Mouse (Mus musculus) lung, adult 2 months (tissue): ENCODE results near the gene Ift172. TPM values are rescaled to one million over a fixed set of nuclear protein-coding genes. Genes with fewer than 3 reads are reported as not detected.

ENCODE experiments used
- DNase-seq: peaks from one replicate; pipeline ENCODE4 v3.0.0; 2022
- H3K4me1 ChIP-seq: fragments of 200-500 bp; 2 replicates; pipeline ENCODE4 v1.6.1; 2011; ENCODE audit warnings: low read length; ENCODE audit not compliant: control insufficient read depth, insufficient read depth
- H3K4me3 ChIP-seq: fragments of 200-500 bp; replicated peaks from 2 replicates; pipeline ENCODE3; 2011; ENCODE audit warnings: low read depth, mild to moderate bottlenecking, control low read depth, low read length; ENCODE audit errors: extremely low read depth
- CTCF ChIP-seq: fragments of 200-500 bp; IDR thresholded peaks from 2 replicates; pipeline ENCODE4 v1.5.1; 2011; ENCODE audit warnings: mild to moderate bottlenecking, low read length, control low read depth; ENCODE audit not compliant: insufficient read depth
- POLR2A ChIP-seq: fragments of 200-500 bp; IDR thresholded peaks from 2 replicates; pipeline ENCODE4 v1.6.1; 2011; ENCODE audit warnings: low read depth, mild to moderate bottlenecking, control low read depth, low read length, borderline replicate concordance; ENCODE audit errors: extremely low read depth
- whole genome bisulfite sequencing: fragments of 180-500 bp; shearing (Covaris S2); methylation state at CpG from one replicate; pipeline ENCODE4 v1.1.7; 2018; 5-methylcytosine and 5-hydroxymethylcytosine counted together
- polyA plus RNA-seq: library from polyadenylated mRNA; depleted of rRNA; stranded (reverse); fragments of >200 nt; gene quantifications from 2 replicates; pipeline ENCODE4 v1.2.3, GENCODE M21; 2012

The Ift172 gene
- polyA plus RNA-seq, 1 experiment = 45.0 TPM

DNA sequence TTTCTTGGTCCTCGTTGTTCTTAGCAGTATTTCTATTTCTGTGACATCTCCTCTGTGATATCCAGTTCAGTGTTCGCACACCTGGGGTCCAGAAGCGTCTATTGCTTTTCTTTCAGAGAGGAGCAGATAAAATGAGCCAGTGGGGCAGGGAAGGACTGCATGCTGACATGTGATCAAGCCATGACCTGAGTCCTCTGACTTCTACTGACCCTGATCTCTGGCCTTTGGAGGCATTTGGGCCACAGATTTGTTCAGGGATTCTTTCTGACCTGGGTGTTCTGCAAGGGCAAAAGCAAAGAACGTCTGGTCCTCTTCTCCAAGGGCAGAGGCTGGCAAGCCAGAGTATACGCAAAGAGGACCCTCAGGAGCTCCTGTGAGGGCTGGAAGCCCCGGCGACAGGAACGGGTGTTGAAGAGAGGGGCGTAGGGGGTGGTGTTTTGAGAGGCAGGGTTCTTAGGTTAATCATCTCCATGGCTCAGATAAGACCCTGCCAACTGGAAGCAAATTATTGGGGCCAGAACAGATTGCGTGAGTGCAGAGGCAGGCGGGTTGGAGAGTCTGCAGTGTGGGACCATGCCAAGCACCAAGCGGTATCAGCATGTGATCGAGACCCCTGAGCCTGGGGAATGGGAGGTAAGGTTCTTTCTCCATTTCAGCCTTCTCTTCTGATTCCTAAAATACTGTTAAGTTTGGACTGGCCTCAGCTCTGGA, 6.3 kb upstream of the Ift172 start, which contains the start of gene Gckr:
Gene Gckr, plus strand, starts transcription at position 397 of the 711 bp plus-strand sequence.
- no peak for TF ChIP-seq POLR2A
- TF ChIP-seq CTCF = no peak
- DNase-seq = no peak
- no peaks in the 10 kb centered on the region for H3K4me1 ChIP-seq
- H3K4me3 ChIP-seq = no peak within 1 kb of the TSS
- WGBS = 60% methylated on average over 13 of the region's 13 CpGs

DNA sequence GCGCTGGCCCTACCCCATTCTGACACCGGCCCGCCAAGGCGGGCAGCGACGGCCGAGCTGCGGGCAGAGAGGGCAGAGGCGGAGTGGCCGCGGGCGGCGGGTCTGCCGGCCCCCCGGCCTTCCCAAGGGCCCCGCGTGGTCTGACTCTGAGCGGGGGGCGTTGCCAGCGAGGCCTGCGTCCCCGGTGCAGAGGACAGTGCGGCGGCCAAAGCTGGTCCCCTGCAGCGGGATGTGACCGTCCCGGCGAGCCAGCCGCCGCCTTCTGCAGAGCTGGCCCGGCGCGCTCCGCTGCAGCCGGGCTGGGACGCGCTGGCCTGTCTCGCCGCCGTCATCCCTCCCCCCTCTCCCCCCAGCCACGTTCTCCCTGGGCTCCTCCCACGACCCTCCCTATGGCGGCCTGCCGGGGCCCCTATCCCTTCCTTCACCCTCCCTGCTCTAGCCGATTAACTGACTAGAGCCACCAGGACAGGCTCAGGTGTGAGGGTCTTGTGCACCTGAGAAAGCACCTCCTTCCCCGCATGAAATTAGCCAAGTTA, 4.8 kb upstream of the Ift172 start, which contains the start of gene Fndc4:
Gene Fndc4, minus strand, starts transcription at position 475 of the 536 bp plus-strand sequence.
- peak; percentile 19 for DNase-seq
- Histone ChIP-seq H3K4me1 (peaks cover 3% of the 10 kb centered on the region), H3K4me3 (peak within 1 kb of the TSS; percentile 51)
- TF ChIP-seq POLR2A (no peak), CTCF (no peak)
- WGBS = under 1% methylated on average over 46 of the region's 46 CpGs

DNA sequence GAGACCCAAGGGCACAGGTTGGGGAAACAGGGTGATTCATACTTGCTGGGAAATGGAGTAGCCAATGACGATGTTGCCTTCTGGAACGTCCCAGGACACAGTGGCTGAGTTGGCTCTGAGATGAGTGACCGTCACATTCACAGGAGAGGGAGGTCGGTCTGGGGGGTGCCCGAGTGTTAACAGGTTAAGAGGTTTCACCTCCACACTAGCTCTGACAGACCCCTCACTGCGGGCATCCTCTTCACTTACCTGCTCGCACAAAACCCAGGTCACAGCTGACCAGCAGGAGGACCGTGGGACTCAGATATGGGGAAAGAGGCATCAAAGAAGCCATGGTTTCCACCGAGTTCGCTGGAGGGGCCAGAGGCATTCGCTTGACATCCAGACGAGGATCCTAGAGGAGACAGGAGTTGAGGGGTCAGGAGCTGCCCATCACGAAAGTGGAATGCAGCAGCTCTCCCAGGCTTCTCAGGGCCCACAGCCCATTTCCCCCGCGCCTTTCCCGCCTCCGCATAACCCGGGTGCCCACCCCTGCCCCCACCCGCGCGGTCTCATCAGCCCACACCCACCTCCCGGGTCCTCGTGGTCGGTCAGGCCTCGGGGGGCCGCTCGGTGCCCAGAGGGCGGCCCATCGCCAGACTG, 4.2 kb upstream of the Ift172 start:
- peak overlapping the region; percentile 51 for H3K4me3 ChIP-seq
- no peak for DNase-seq
- 10% methylated on average over 29 of the region's 29 CpGs for WGBS
- TF ChIP-seq CTCF = no peak
- peaks cover 6% of the 10 kb centered on the region for H3K4me1 ChIP-seq

DNA sequence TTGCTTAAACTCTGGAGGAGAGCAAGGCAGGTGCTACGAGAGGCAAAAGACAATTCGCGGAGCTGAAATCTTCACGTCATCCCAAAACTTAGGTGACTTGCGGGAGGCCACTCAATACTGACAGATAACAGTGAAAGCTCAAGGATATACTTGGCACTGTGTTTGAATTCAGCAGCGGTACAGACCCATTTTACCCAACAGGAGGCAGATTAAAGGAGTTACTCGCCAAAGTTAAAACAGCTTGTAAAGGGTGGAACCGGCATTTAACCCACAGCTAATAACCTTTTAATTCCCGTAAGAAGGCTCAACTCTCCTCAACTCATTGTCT, 409 bp upstream of the Ift172 start:
- 2% methylated on average over 9 of the region's 9 CpGs for WGBS
- Histone ChIP-seq H3K4me3 (peak overlapping the region; percentile 80), H3K4me1 (peaks cover 6% of the 10 kb centered on the region)
- DNase-seq = no peak
- TF ChIP-seq CTCF (no peak), POLR2A (no peak)

DNA sequence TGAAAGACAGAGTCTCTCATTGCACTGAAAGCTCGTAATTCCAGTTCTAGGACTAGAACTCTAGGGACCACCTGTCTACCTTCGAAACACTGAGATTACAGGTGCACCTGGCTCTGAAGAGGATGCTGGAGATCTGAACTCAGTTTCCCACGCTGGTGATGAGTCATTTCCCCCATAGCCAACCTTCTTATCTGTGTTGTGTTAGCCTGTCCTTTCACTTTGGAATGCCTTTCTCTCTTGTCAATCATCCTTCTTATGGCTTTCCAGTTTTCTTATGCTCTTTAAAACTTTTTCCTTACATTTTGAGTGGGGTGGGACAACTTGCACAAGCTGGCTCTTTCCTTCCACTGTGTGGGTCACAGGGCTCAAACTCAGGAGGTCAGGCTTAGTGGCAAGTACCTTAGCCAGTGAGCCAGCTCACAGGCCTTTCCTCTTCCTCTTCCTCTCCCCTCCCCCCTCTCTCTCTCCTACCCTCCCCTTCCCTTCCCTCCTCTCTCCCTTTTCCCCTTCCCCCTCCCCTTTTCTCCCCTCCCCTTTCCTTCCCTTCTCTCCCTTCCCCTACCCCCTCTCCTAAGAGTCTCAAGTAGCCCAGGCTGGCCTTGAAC, 1.2 kb downstream of the Ift172 start:
- no peak for DNase-seq
- TF ChIP-seq POLR2A (no peak), CTCF (no peak)
- no peak overlapping the region for H3K4me3 ChIP-seq
- H3K4me1 ChIP-seq = peaks cover 6% of the 10 kb centered on the region
- WGBS = 72% methylated on average over 3 of the region's 3 CpGs

DNA sequence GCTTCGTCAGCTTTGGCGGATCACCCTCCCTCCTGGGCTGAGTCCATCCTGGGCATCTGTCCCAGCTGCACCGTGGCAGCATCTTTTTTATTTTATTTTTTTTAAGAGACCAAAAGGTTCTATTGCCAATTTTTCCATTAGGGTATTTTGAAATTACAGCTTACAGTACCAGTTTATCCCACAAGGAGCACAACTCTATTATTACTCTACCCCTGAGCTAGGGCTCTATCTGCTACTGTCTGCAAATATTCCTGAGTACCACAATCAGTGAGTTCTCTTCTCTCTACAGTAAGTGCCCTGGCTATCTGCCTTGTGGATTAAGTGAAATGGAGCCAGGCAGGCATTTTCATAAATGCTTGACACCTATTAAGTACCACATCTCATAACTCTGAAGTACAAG, 2.3 kb downstream of the Ift172 start:
- TF ChIP-seq POLR2A = no peak
- DNase-seq = no peak
- WGBS = 38% methylated on average over 3 of the region's 3 CpGs
- H3K4me3 ChIP-seq = no peak overlapping the region
- peaks cover 6% of the 10 kb centered on the region for H3K4me1 ChIP-seq

DNA sequence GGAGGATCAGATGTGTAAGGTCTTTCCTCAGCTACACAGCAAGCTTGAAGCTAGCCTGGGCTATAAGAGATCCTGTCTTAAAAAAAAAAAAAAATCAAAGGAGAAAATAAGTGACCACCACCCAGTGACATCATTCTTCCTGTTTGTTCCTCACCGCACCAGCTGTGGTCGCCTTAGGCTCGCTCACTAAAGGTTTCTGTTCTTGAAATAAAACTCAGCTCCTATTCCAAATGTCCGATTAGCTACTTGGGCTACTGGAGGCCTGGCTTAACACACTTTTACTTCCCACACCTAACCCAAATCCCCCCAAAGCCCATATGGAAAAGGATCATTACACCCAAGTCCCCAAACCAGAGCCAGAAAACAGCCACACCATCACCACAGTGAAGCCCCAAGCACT, 2.7 kb downstream of the Ift172 start:
- DNase-seq = no peak
- Histone ChIP-seq H3K4me1 (peaks cover 6% of the 10 kb centered on the region), H3K4me3 (no peak overlapping the region)
- 53% methylated on average over 4 of the region's 4 CpGs for WGBS
- TF ChIP-seq POLR2A (no peak), CTCF (no peak)

DNA sequence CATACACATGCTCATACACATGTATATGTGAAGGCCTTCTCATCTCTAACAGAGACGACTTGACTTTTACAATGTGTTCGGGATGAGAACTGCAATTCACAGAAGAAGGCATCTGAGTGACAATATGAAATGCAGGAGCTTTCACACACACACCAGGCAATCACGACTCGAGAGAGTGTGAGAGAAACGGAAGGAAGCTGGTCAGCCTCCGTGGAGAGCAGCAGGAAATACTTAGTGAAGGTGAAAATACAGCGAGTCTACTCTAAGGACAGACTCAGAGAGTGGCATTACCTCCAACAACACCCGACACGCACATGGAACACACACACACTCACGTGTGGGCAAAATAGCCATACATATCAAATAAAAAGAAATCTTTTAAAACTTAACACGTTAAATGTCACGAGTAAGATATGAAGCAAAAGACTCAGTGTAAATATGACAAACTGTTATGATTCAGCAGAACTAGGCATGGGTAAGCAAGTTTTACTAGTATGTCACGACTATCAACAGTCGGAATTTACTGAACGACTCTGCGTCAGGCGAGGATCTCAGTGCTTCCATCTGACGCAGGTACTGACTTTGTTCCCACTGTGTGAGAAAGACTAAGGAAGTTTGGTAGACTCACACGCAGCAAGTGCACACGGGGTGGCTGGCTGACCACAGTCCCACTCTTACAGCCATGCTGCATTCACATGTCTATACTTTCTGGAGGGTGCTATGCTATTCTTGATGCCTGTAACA, 11.5 kb downstream of the Ift172 start:
- TF ChIP-seq CTCF = no peak
- no peak for TF ChIP-seq POLR2A
- Histone ChIP-seq H3K4me3 (no peak overlapping the region), H3K4me1 (no peaks in the 10 kb centered on the region)
- no peak for DNase-seq
- WGBS = 77% methylated on average over 20 of the region's 20 CpGs

DNA sequence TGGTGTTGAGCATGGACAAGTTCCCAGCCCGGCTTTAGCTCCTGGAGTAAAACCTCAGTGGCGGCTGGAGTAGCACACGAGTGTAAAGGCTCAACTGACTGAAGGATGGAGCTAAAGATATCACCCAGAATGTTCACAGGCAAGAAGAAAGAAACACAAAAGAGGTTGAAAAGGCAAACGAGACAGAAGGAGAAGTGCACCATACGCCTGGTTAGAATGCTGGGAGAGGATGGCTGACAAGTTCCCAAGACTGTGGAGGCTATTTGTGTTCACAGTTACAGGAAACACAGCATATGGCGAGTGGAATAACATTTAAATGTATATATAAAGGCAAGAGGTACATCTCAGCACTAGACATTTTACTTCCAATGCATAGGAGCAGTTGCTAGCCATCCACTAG, 17.9 kb downstream of the Ift172 start:
- no peak for DNase-seq
- WGBS = 90% methylated on average over 6 of the region's 6 CpGs
- TF ChIP-seq POLR2A = no peak
- TF ChIP-seq CTCF = no peak
- Histone ChIP-seq H3K4me1 (no peaks in the 10 kb centered on the region), H3K4me3 (no peak overlapping the region)
